Mouse (Mus musculus) retina, adult 2 months (tissue): ENCODE results near the gene Rbm3.
"Not testable (repeated sequence)": the region's sequence is repeated elsewhere in the genome, so short reads cannot be mapped to it uniquely, and the experiment has no call there.

Source experiments
- DNase-seq: peaks from one replicate; pipeline ENCODE4 v3.0.0-alpha.2; 2012; ENCODE audit warnings: low read depth, low spot score

The Rbm3 gene

GRCm38 (mm10) chrX:8131393-8131792 lies 14.3 kb downstream of the Rbm3 start:
- no peak for DNase-seq

DNA sequence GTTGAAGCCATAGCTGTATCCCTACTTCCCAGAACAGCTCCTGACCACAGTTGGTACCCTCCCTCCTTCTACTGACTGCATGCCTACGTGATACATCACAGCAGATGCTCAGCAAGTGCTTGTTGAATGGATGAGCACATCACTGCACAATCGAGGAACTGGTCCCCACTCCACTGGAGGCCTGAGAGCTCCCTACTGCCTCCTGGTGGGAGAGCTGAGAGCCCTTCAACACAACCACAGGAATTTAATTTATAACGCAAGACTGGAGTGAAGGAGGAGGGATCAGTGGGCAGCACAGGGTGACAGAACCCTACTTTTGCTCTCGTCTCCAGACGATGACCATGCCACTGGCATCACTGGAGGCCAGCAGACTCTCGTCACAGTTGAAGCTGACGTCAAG lies 20.4 kb downstream of the Rbm3 start:
- no peak for DNase-seq

GRCm38 (mm10) chrX:8123821-8124470 lies 21.7 kb downstream of the Rbm3 start:
- DNase-seq = no peak

GRCm38 (mm10) chrX:8117264-8117663 lies 28.4 kb downstream of the Rbm3 start:
- DNase-seq = no peak

- no peak for DNase-seq
These were observed 30.4 kb downstream of the Rbm3 start for GRCm38 (mm10) chrX:8115275-8115674.

DNA sequence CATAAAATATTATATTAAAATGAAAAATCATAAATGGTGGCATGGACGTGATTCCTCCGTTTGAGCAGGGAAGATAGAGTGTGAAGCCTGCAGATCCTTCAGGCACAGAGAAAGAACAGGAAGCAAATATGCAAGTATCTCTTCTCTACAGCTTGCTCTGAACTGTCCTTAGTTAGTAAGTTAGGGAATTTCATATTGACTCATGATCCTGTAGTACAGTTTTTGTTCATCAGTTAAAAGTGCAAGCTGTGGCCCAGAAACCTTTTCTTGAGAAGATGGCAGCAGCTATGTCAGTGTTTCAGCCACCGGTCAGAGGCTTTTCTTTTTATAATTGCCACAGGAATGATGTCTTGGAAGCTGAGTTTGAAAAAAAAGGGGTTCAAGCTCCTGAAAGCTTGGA lies 40.7 kb downstream of the Rbm3 start:
- no peak for DNase-seq

- no peak for DNase-seq
These were observed 43.4 kb downstream of the Rbm3 start for GRCm38 (mm10) chrX:8102213-8102668.

DNA sequence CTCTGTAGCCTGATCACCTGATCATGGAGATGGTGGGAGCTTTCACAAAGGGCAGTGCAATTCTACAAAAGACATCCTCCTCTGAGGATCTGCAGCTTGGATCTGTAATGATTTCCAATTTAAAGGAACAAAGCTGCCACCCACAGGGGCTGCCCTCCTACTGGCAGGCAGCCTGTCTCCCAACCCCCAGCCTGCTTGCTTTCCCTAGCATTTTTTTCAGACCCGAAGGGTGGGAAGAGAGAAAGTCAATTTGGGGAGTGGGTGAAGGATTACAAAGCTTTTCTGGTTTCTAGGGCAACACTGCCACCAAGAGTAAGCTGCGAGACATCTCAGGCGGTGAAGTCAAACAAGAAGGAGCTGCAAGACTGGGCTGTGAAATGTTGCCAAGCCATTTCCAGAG lies 44.7 kb downstream of the Rbm3 start:
- DNase-seq = no peak

- DNase-seq = no peak
These were observed 46.2 kb downstream of the Rbm3 start for GRCm38 (mm10) chrX:8099435-8099834.

- DNase-seq = peak; percentile 93
These were observed 48.9 kb downstream of the Rbm3 start for GRCm38 (mm10) chrX:8096787-8097242.

DNA sequence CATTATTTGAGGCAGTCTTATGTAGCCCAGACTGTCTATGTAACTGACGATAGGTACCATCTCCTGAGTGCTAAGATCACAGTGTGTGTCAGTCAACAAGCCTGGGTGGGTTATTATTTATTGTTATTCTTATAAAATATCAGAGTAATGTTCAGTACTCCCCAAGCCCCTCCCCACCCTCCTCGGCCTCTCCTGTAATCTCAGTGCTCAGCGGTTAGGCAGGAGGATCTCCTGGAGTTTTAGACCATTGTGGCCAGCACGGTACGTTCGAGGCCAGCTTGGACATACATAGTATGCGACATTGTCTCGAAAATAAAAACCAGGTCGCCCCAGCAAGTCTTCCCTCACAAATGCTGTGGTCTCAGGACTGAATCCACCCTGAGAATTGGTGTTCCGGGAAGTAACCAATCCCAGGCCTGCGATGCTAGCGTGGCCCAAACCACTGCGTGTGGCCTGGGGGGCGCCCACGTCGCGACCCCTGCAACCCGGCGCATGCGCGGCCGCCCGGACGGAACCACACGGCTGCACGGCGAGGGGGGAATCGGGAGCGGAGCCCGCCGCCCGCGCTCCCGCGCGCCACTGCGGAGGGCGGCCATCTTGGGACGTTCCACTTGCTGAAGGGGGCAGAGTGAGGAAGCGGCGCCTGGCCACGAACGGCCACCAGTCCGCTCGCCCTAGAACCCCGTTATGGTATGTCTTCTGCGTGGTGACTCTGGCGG lies 49.5 kb downstream of the Rbm3 start:
- DNase-seq = not testable (repeated sequence)

DNA sequence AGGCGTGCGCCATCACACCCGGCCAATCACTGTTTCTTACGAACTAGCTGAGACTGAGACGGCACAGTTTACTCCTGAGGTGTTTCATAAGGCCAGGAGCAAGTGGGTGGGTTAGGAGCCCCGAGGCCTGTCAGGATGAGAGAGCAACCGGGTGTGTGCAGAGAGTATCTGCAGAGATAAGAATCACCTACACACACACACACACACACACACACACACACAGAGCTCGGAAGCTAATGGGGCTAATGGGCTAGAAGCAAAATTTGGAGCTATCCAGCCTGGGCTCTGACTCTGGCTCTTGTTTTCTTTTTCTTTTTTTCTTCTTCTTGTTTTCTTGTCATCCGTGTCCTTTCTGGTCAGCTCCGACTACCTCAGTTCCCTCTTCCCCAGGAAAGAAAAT lies 50.1 kb downstream of the Rbm3 start:
- no peak for DNase-seq

DNA sequence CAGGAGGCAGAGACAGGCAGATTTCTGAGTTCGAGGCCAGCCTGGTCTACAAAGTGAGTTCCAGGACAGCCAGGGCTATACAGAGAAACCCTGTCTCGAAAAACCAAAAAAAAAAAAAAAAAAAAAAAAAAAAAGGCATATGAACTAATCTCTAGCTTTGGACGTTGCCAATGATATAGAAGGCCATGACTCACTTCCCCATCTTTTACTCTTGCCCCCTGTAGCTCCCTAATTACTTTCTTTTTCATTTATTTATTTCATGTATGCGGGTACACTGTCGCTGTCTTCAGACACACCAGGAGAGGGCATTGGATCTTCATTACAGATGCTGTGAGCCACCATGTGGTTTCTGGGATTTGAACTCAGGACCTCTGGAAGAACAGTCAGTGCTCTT lies 54.7 kb downstream of the Rbm3 start:
- not testable (repeated sequence) for DNase-seq

DNA sequence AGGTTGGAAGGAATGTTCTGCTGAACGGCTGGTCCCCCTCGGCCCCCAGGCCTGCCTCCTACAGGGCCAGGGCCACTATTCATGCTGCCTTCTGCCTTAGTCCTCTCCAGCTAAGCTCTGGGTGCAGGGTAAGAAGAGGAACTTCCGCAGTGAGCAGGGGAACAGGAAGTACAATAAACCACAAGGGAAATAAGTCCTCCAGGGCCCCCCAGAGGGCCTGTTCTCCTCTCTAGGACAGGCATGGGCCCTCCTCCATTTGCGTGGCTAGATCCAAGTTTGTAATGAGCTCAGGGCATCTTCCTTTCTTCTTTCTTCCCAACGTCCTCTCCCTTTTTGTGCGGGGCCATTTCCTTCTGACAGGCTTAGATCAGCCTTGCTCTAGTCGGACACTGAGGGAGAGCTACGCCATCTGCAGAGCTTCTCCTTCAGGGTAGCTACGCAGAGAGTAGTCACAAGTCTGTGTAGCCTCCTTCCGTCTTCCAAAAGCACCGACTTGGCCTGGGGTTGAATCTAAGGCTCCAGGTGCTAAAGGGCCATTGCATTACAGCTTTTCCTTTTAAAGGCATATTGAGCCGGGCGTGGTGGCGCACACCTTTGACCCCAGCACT lies 55.2 kb downstream of the Rbm3 start, which contains the start of gene Was:
Gene Was (minus strand): TSS at position 153 of the 608 bp plus-strand sequence.
- DNase-seq = no peak

- DNase-seq = no peak
These were observed 55.9 kb downstream of the Rbm3 start for GRCm38 (mm10) chrX:8089746-8090145.
